Mouse (Mus musculus): Measurements from ENCODE around the gene Phf24. TPM values are rescaled to one million over a fixed set of nuclear protein-coding genes. Genes with fewer than 3 reads are reported as not detected.

Phf24 gene
- total and polyA plus RNA-seq, 3 experiments: 0.31 to 0.92 TPM; not detected in 1

- no peaks in the 10 kb centered on the region; the same call in 1 of the 2 replicates for H3K79me2 ChIP-seq (ENCODE audit: control insufficient read depth, insufficient read depth, low read length, poor library complexity)
- H3K27me3 ChIP-seq (ENCODE audit: control insufficient read depth in 1 of 2, insufficient read depth in 2 of 2, low read length in 2 of 2): peaks cover 0 to 1% of the 10 kb centered on the region in 2 experiments; a peak in 1 of 4 replicates
- H3K36me3 ChIP-seq (ENCODE audit: control insufficient read depth in 1 of 2, insufficient read depth in 2 of 2, low read length in 2 of 2): no peaks in the 10 kb centered on the region
- H3K4me1 ChIP-seq (ENCODE audit: control insufficient read depth in 1 of 2, insufficient read depth in 2 of 2, low read length in 2 of 2): peaks cover 0 to 11% of the 10 kb centered on the region in 2 experiments; a peak in 1 of 4 replicates
- no peak for TF ChIP-seq JUND (IDR thresholded peaks at IDR 0.05; ENCODE audit: low read depth, low read length)
- TF ChIP-seq BHLHE40 (IDR thresholded peaks at IDR 0.05; ENCODE audit: borderline replicate concordance, low read depth, low read length): no peak
- no peak for TF ChIP-seq ZMIZ1 (IDR thresholded peaks at IDR 0.05; ENCODE audit: low read depth, low read length)
- H3K4me3 ChIP-seq (ENCODE audit: control insufficient read depth in 1 of 2, insufficient read depth in 1 of 2, low read depth in 2 of 2, low read length in 2 of 2): no peak overlapping the region
- no peak for DNase-seq (ENCODE audit: low read depth, low spot score)
- no peak overlapping the region for H3K27ac ChIP-seq (ENCODE audit: control insufficient read depth, low read depth, low read length)
- no peaks in the 10 kb centered on the region for H3K9me3 ChIP-seq (replicated peaks; ENCODE audit: insufficient read depth, low read length)
- H3K9ac ChIP-seq (ENCODE audit: control insufficient read depth, low read depth, low read length, poor library complexity, severe bottlenecking): no peak overlapping the region
These were observed 29.0 kb downstream of the Phf24 start for GRCm38 (mm10) chr4:42945445-42945844.

- Histone ChIP-seq H3K36me3 (ENCODE audit: control insufficient read depth in 1 of 2, insufficient read depth in 2 of 2, low read length in 2 of 2) (no peaks in the 10 kb centered on the region), H3K9me3 (replicated peaks; ENCODE audit: insufficient read depth, low read length) (no peaks in the 10 kb centered on the region), H3K4me3 (ENCODE audit: control insufficient read depth in 1 of 2, insufficient read depth in 1 of 2, low read depth in 2 of 2, low read length in 2 of 2) (no peak overlapping the region), H3K9ac (ENCODE audit: control insufficient read depth, low read depth, low read length, poor library complexity, severe bottlenecking) (no peak overlapping the region), H3K79me2 (ENCODE audit: control insufficient read depth, insufficient read depth, low read length, poor library complexity) (no peaks in the 10 kb centered on the region; the same call in 1 of the 2 replicates), H3K27ac (ENCODE audit: control insufficient read depth, low read depth, low read length) (no peak overlapping the region), H3K4me1 (ENCODE audit: control insufficient read depth in 1 of 2, insufficient read depth in 2 of 2, low read length in 2 of 2) (peaks cover 0 to 11% of the 10 kb centered on the region in 2 experiments; a peak in 1 of 4 replicates), H3K27me3 (ENCODE audit: control insufficient read depth in 1 of 2, insufficient read depth in 2 of 2, low read length in 2 of 2) (peaks cover 0 to 1% of the 10 kb centered on the region in 2 experiments; a peak in 1 of 4 replicates)
- DNase-seq (ENCODE audit: low read depth, low spot score): peak; percentile 77
- TF ChIP-seq ZC3H11A (IDR thresholded peaks at IDR 0.05; ENCODE audit: low read depth, low read length): 0 out of 2 replicates have a peak, but pooled peaks have one; percentile 15
- TF ChIP-seq BHLHE40 (IDR thresholded peaks at IDR 0.05; ENCODE audit: borderline replicate concordance, low read depth, low read length): no peak
- peak; percentile 41 to 81 (median 75); a peak in 5 of 6 replicates for TF ChIP-seq CTCF (IDR thresholded peaks at IDR 0.05 in 2 of 3, conservative IDR thresholded peaks at IDR 0.05 in 1 of 3; ENCODE audit: control insufficient read depth in 1 of 3, insufficient read depth in 1 of 3, low read depth in 2 of 3, low read length in 3 of 3, poor library complexity in 1 of 3, severe bottlenecking in 1 of 3)
- TF ChIP-seq SMC3 (IDR thresholded peaks at IDR 0.05; ENCODE audit: low read depth, low read length): peak; percentile 87
- no peak for TF ChIP-seq TAL1 (IDR thresholded peaks at IDR 0.05; ENCODE audit: low read length)
- TF ChIP-seq USF1 (IDR thresholded peaks at IDR 0.05; ENCODE audit: low read depth, low read length): peak; percentile 61; the same call in 1 of the 2 replicates
- TF ChIP-seq RAD21 (IDR thresholded peaks at IDR 0.05; ENCODE audit: low read depth, low read length): peak; percentile 53
These were observed 29.5 kb downstream of the Phf24 start for GRCm38 (mm10) chr4:42945952-42946351.

GRCm38 (mm10) chr4:42946733-42947290 is 30.4 kb downstream of the Phf24 start:
- Histone ChIP-seq H3K27ac (ENCODE audit: control insufficient read depth, low read depth, low read length) (no peak overlapping the region), H3K27me3 (ENCODE audit: control insufficient read depth in 1 of 2, insufficient read depth in 2 of 2, low read length in 2 of 2) (peaks cover 0 to 1% of the 10 kb centered on the region in 2 experiments; a peak in 1 of 4 replicates), H3K4me1 (ENCODE audit: control insufficient read depth in 1 of 2, insufficient read depth in 2 of 2, low read length in 2 of 2) (peaks cover 0 to 8% of the 10 kb centered on the region in 2 experiments; a peak in 1 of 4 replicates), H3K9ac (ENCODE audit: control insufficient read depth, low read depth, low read length, poor library complexity, severe bottlenecking) (no peak overlapping the region), H3K4me3 (ENCODE audit: control insufficient read depth in 1 of 2, insufficient read depth in 1 of 2, low read depth in 2 of 2, low read length in 2 of 2) (no peak overlapping the region), H3K79me2 (ENCODE audit: control insufficient read depth, insufficient read depth, low read length, poor library complexity) (no peaks in the 10 kb centered on the region; the same call in 1 of the 2 replicates), H3K9me3 (replicated peaks; ENCODE audit: insufficient read depth, low read length) (no peaks in the 10 kb centered on the region), H3K36me3 (ENCODE audit: control insufficient read depth in 1 of 2, insufficient read depth in 2 of 2, low read length in 2 of 2) (no peaks in the 10 kb centered on the region)
- DNase-seq (ENCODE audit: low read depth, low spot score): no peak
- TF ChIP-seq MAFK (IDR thresholded peaks at IDR 0.05; ENCODE audit: borderline replicate concordance, low read depth, low read length): no peak
- TF ChIP-seq SMC3 (IDR thresholded peaks at IDR 0.05; ENCODE audit: low read depth, low read length): no peak
- no peak for TF ChIP-seq ZMIZ1 (IDR thresholded peaks at IDR 0.05; ENCODE audit: low read depth, low read length)
- TF ChIP-seq ZC3H11A (IDR thresholded peaks at IDR 0.05; ENCODE audit: low read depth, low read length): no peak

Data from MEL (cell line).